Mouse (Mus musculus): Measurements from ENCODE around the gene Gm10944.

Gene Gm10944

DNA sequence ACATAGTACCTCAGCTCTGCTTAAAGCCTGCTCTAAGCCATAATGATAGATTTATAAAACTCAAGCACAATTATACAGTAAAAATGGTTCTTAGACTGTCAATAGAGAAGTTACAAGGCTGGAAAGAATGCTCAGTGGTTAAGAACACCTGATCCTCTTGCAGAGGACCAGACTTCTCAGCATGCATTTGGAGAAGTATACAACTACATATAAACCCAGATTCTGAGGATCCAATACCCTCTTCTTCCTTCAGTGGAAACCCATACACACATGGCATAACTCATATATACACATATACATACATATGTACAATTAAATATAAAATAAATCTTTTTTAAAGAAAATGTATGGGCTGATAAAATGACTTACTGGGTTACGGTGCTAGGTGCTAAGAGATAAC is at the start of gene Gm10944:
Gm10944 (plus strand) TSS at position 301 of the 400 bp plus-strand sequence.
- DNase-seq: no peak

DNA sequence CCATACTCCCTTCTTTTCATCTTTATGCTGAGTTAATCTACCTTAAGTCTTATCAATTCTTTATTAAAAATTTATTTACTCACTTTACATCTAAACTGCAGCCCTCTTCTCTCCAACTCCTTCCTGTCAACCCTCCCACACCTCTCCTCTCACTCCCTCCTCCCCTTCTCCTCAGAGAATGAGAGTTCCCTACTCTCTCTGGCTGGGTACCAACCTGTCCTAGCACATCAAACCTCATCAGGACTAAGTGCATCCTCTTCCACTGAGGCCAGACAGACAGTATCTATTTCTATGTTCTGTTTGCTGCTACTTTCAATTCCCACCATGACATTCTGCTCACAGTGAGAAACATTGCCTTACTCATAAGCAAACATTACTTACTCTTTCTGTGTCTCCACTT is 25.2 kb upstream of the Gm10944 start:
- DNase-seq: no peak

DNA sequence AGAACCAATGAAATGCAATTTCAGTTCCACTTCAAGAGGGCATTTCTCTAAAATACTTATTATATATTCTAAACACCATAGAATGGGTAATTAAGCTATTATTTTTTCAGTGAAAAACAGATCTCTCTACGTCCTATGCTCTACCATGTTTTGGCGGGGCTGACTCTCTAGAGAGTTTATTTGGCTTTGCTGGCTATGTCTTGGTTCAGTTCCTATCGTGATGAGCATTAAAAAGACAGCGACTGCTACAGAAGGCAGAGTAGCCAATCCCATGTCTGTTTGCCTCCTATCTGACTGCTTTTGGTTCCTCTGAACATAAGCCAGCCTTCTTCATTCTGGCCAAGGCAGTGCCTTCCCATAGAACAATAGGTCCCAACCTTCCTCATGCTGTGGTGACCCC is 24.5 kb upstream of the Gm10944 start:
- DNase-seq: no peak

DNA sequence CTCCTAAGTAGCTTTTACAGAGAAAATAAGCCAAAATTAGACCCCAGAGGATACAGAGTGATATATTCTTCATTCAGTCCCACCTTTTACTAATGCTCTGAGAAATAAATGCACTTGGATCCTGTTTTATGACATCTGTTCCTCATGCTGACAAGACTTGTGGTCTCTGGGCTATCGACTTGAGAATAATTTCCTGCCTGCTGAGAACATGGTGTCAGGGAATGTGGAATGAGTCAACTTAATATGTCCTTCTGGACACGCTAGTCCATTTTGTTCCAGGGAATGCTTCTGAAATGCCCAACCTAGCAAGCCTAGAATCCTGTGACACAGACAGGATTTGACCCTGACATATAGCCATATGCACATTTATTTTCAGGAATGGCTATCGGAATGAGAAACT is 22.0 kb upstream of the Gm10944 start:
- DNase-seq: no peak

DNA sequence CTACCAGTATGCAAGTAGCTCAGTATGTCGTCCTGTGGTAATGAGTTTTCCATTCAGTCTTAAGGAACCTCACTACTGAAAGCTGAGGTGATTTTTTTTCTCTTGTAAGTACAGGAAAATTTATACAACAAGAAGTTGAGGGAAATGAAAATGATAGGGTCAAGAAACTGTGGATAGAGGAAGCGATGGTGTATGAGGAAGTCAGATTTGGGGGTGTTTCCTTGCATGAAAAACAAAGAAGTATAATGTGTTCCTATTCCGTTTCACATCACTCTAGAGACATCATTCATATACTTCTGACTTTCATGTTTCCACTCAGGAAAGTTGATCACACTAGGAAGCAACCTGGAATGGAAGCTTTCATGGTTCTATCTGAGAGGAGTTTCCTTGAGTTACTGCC is 21.2 kb upstream of the Gm10944 start:
- no peak for DNase-seq

DNA sequence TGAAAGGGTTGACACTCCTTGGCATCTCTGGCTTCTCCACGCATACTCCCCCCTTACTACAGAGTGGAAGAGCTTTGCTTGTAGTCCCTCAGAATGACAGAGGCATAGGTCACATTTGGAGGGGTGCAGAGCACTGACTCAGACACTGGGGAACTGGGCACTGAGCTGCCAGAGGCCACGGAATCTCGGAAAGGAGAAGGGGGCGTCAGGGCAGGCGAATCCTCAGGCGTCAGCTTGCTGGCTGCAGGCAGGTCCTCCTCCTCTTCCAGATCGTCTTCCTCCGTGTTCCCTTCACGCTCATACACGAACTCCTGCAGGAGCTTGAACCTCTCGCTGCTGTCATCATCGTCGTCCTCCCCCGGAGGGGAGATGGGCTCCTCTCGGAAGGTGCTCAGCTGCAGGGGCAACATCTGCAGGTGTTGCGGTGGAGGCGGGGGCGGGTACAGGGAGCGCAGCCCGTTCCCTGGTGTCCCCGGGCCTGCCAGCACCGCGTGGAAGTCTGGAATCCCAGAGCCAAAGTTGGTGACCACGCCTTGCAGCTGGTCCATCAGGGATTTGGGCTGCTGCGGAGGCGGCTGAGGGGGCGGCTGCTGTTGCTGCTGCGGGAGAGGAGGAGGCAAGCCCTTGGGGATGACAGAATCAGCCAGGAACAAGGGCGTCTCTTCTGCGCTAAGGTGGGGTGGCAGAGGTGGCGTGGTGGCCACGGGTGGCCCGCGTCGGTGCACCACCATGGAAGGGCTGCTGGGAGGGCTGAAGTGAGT is 7.9 kb downstream of the Gm10944 start:
- DNase-seq: no peak

DNA sequence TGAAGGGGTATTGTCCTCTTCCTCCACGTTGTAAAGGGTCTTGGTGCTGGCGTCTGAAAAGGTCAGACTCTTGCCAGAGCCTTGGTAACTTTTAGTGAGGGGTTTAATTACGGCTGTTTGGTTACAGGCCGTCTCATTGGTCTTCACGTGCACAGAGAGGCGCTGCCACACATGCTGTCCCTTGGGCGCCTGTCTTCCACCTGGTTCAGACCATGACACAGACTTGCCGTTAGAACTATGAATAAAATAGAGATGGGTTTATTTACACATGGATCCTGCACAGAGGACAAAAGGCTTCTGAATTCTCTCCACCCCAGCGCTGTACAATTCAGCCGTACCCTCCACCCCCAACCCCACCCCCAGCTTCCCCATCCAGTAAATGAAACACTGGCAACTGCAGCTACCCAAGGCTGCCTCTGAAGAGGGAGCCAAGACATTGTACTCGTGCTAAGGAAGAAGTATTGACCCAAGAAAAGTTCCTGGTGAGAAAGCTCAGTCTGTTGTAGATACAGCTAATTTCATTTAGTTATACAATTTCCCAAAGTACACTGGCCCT is 8.6 kb downstream of the Gm10944 start:
- DNase-seq: no peak

DNA sequence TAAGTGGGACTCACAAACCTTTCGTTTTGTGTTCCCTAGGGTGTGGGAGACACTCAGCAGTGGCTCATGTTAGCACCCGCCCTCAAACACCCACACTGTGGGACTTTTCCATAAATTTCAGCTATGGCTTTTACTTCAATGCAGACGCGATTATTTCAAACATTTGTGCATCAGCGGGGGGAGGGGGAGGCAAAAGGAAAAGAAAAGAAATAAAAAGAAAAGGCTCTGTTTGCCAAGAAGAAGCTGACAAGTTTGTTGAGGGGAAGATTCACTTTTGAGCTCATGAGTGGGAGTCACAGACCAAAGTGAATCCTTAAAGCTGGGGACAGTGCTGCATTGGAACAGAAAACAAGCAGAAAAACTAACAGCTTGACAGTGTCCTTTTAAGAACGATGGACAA is 16.3 kb downstream of the Gm10944 start:
- no peak for DNase-seq

DNA sequence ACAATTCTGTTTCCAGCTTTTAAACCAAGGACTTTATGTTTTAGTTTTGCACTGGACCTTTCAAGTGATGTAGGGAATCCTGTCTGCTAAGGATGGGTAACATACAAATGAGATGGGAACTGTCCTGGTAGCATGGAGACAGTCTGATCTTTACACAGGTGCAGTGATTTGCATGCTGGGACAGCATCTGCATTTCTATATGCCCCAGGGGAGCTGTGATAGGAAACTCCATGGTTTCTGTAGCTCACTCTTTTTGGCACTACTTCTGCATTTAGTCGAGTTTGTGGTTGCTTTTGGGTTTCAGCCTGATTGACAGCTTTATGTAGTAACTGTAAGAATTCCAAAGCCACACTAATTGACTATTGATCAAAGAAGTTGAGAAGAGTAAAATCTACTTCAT is 19.8 kb downstream of the Gm10944 start:
- no peak for DNase-seq

DNA sequence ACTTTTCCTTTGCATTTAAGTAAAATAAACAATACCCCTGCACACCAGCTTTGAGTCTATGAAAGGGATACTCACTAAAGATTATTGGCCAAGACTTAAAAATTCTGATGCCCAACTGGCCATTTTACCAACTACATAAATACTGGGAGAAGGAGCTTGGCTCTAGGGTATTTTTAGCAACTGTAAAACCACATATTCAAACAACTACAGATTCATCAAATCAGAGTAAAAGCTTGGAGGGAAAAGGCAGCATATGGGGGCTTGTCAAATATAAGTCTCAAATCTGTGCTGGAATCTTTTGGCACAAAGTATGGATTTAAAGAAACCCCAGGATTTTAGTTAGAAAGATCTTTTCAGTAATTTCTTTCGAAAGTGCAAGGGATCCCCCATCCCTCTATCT is 20.2 kb downstream of the Gm10944 start:
- no peak for DNase-seq

DNA sequence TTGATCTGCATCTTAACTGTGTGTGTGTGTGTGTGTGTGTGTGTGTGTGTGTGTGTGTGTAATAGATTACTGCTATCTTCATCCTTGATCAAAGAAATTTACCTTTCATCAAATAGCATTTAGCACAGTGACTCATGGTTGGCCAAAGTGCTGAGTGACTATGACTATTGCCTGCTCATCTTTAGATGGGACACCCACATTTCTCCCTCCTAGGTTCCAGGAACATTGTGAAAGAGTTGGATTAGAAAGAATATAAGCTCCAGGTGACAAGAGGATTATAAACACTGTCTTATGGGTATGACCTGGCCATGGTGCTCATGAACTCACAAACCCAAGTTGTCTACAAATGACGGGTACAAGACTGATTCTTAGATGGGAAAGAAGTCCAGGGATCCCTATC is 26.9 kb downstream of the Gm10944 start:
- no peak for DNase-seq

DNA sequence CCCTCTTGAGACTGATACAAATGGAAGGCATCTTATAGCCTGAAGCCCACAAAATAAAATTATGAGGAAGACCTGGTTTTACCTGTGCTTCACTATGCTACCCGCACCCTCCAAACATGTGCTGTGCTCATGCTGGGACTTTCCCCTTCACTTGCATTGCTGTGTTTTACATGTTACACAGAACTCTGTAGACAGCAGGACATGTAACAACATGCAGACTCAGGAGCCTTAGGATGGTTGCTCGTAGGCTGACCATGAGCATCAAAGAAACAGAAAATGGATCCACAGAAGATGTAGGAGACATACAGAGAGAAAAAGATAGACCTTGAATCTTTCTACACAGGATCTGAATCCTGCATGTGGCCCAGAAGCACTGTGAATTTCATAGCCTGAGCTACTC is 29.2 kb downstream of the Gm10944 start:
- DNase-seq: no peak

DNA sequence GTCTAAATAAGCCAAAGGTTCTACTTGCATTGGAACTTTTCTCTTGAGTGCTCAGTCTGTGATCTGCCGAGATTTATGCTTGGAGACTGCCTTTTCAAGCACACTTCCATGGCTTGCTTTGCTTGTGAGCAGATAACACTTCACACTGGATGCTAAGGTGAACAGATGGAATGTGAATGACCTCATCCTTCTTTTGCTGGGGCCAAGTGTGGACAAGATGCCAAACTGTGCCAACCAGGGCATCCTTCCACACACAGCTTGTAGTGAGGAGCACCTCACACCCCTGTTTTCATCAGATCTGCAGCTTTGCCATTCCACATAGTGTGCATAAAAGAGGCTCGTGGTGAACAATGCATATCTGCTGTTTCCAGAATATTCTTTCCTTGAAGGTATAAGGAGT is 29.7 kb downstream of the Gm10944 start:
- DNase-seq: no peak

DNA sequence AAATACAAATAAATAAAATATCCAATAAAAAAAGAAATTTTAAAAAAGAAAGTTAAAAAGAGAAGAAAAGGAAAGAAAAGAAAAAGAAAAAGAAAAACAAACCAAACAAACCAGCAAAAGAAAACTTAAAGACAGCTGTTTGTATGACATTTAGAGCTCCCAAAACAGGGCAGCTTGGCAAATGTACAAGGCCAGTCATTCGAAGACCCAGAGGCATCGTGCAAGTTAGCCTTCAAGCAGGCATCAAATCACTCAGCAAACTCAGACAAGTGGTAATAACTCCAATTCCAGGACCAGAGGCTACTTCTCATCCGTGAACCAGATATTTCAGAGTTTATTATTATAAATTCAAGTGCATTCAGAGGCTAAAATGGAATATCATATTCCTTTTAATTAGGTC is 45.4 kb downstream of the Gm10944 start:
- no peak for DNase-seq

All from kidney, adult 11 months (tissue).